Mouse (Mus musculus): ENCODE data around the gene Olfr49. TPM values are rescaled to one million over a fixed set of nuclear protein-coding genes. Genes with fewer than 3 reads are reported as not detected.

Gene Olfr49
- polyA plus RNA-seq, 1 experiment: not detected

- DNase-seq (ENCODE audit: low read depth, low spot score): no peak
- WGBS: 96% methylated on average over 7 of the region's 7 CpGs
Observed at GRCm38 (mm10) chr14:54264231-54264630, 20.5 kb downstream of the Olfr49 start.

DNA sequence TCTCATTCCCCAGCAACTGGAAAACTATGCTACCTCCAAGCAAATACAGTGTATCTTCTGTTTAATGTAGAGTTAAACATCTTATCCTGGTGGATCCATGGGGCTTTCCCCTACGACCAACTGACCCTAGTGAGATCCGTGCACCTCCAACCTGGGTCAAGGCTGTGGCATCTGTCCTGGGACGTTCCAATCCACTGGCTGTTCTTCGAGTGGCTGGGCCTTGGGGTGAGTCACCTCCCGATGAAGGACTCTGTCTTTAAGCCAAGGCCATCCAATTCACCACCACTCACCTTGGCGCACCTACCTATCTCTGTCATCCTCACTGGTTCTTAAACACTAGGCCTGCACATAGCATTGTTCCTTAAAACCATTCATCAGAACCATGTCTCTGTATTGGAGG, 21.6 kb downstream of the Olfr49 start:
- no peak for DNase-seq (ENCODE audit: low read depth, low spot score)
- 95% methylated on average over 6 of the region's 6 CpGs for WGBS

DNA sequence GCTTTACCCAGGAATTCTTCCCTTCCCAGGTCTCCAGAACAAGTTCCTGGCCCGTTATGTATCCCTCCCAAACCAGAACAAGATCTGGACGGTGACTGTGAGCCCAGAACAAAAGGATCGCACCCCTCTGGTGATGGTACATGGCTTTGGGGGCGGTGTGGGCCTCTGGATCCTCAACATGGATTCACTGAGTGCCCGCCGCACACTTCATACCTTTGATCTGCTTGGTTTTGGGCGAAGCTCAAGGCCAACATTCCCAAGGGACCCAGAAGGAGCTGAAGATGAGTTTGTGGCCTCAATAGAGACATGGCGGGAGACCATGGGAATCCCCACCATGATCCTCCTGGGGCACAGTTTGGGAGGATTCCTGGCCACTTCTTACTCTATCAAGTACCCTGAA, 22.1 kb downstream of the Olfr49 start:
- DNase-seq (ENCODE audit: low read depth, low spot score): no peak
- 96% methylated on average over 8 of the region's 8 CpGs for WGBS

DNA sequence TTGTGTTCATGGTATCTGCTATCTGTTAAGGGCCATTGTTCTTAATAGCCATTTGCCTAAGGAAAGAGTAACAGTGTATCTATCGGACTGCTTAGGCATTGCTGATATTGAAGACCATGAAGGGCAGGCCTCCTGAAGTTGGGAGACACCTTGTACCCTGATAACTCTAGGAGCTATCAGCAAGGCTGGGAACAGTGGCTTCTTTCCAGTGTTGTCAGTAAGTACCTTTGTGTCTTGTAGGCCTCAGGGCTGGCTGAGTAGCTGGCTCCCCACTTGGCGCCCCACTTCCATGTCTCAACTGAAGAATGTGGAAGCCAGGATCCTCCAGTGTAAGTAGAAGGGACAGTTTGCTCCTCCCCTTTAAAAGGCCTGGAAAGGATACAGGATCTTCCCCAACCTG, 23.4 kb downstream of the Olfr49 start:
- no peak for DNase-seq (ENCODE audit: low read depth, low spot score)
- WGBS: 97% methylated on average over 2 of the region's 2 CpGs

DNA sequence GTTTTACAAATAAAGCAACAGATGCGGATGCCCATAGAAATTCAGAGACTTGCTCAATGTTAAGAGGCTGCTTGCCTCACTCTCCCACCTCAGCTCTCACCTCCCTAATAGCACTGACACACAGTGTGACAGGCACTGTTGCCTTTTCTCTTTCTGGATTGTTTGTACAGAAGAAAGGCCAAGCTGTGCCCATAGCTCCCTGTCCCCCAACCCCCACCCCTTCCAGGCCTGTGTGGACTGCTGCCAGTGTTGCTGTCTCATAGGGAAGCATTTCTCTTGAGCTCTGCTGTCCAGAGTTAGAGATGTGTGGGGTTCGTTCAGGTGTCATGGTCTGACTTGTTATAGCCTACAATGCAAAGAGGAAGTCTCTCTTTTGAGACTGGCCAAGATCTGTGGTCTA, 24.5 kb downstream of the Olfr49 start:
- 60% methylated on average over 2 of the region's 2 CpGs for WGBS
- DNase-seq (ENCODE audit: low read depth, low spot score): no peak

DNA sequence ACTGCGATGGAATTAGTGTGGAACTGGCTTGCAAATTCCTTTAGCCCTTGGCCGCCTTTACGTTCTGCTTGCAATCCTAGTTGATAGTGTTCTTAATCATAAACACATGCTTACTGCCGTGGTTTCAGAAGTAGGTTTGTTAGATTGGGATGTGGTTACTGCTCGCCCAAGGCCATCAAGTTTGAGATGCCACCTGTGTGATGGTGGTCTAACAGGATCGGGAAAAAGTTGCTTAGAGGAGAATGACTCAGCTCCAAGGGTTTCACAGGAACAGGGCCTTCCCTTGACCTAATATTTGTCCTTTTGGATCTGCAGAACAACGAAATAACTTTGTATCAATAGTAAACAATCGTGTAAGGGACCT, 25.0 kb downstream of the Olfr49 start:
- WGBS: 5% methylated on average over 8 of the region's 8 CpGs

DNA sequence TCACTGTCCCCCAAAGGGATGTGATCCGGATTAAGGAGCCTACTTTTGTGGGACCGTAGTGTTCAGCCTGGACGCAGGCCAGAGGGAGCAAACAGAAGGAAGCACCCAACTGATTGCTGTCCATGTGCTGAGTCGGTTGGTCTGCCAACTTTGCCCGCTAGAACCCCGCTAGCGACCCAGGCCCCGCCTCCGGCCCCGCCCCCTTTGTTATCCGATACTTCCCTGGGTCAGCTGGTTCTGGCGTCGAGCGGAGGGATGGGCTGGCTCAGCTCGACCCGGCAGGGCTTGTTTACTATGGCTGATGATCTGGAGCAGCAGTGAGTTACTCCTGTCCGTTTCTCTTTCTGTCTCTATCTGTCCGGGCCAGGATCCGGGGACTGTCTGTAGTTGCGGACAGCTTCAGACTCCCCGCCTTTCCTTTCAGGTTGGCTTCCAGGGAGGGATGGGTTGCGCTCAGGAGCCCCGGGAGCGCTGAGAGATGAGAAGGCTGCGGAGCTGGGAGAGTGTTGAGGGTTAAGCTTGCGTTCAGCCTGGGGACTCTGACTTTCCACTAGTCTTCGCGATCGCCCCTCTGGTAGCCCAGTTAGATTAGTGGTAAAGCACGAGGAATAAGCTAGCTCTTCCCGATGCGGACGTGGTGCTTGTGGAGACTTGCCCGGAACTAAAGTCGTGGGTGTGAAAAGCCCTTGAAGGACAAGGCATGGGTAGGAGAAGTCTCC, 25.6 kb downstream of the Olfr49 start:
- WGBS: 0% methylated on average over 35 of the region's 35 CpGs

More for the DNA sequence above, 25.0 kb downstream of the Olfr49 start:
- DNase-seq (ENCODE audit: low read depth, low spot score): no peak

DNA sequence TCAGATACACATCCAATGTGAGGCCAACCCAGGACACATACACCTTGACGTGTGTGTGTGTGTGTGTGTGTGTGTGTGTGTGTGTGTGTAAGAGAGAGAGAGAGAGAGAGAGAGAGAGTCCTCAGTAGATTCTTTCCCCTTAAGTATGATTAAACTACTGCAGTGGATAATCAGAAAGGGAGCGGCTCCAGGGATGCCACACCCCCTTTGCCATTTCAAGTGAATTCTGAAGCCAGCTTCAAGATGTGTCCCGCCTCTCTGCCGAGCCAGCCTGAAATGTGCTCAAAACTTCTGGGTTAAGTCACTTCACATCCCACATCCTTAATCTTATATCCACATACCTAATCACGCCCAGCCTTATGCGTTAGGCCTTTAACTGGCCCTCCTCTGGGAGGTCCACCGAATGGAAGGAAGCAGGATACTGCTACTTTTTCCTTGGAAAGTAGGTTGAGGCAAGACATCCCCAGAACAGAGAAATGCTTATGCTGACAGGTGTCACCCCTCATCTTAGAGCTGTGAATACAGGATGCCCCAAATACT, 26.5 kb downstream of the Olfr49 start:
- DNase-seq (ENCODE audit: low read depth, low spot score): peak; percentile 31
- WGBS: 35% methylated on average over 7 of the region's 7 CpGs

More for the DNA sequence above, 25.6 kb downstream of the Olfr49 start:
- DNase-seq (ENCODE audit: low read depth, low spot score): peak; percentile 86

GRCm38 (mm10) chr14:54254670-54255202, 30.0 kb downstream of the Olfr49 start:
- WGBS: 35% methylated on average over 12 of the region's 12 CpGs
- no peak for DNase-seq (ENCODE audit: low read depth, low spot score)

- WGBS: under 1% methylated on average over 39 of the region's 39 CpGs
Observed at GRCm38 (mm10) chr14:54253741-54254291, 30.9 kb downstream of the Olfr49 start, which contains the start of the genes Dad1 and Abhd4. TSS of gene Dad1 (minus strand) at chr14:54254104. TSS of gene Abhd4 (plus strand) at chr14:54254188.

GRCm38 (mm10) chr14:54250122-54250521, 34.6 kb downstream of the Olfr49 start:
- DNase-seq (ENCODE audit: low read depth, low spot score): no peak
- WGBS: 18% methylated on average over 4 of the region's 4 CpGs

More at GRCm38 (mm10) chr14:54253741-54254291, 30.9 kb downstream of the Olfr49 start, which contains the start of the genes Dad1 and Abhd4:
- peak; percentile 96 for DNase-seq (ENCODE audit: low read depth, low spot score)

DNA sequence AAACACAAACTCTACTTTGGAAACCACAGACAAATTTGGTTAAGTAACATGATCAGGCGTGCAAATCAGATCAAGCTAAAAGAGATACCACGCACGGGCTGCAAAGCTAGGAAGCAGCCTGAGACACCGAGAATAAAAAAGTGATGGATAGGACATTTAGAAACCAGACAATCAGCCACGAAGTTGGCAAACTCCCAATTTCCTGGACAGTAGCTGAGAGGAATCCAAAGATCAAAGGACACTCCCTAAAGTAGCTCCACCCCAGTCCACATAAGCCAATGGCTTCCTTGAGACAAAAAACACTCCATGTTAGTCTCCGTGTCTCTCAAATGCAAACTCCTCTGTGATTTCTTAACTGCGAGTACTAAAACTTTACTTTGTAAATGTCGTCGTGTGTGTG, 35.4 kb downstream of the Olfr49 start:
- WGBS: 21% methylated on average over 9 of the region's 9 CpGs
- no peak for DNase-seq (ENCODE audit: low read depth, low spot score)

GRCm38 (mm10) chr14:54246232-54246631, 38.5 kb downstream of the Olfr49 start:
- no peak for DNase-seq (ENCODE audit: low read depth, low spot score)
- 72% methylated on average over 3 of the region's 3 CpGs for WGBS

DNA sequence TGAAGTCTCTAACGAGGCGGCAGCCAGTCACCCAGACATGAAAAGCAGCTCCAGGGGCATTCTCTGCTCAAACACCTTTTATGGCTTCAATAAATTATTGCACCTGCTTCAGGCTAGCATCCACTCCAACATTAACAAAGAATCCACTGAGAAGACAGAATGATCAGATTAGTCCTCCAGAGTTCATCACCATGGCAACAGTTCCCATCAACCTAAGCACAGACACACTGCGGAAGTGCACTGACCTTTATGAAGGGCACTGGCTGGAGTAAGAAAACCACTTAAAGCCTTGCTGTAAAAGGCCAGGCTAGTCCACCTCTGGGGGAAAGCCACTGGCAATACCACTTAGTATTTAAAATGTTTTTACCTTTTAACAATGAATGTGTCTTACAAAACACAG, 40.6 kb downstream of the Olfr49 start:
- DNase-seq (ENCODE audit: low read depth, low spot score): no peak
- 26% methylated on average over 3 of the region's 3 CpGs for WGBS

DNA sequence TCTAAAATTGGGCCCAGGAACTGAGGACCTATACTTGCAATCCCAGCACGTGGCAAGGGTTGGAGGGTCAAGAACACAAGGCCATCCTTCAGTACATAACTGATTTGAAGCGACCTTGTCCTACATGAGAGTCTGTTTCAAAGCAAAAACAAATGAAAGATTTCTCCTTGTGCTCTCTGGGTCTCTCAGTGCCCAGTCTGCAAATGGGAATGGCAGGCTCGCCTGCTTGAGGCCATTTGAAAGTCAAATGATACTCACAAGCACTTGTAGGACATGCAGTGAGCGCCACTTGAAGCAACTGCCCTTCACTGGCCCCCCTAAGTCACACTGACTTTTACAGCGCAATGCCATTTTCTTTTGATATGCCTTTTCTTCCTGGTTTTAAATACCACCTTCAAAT, 44.2 kb downstream of the Olfr49 start:
- whole genome bisulfite sequencing: 83% methylated on average over 5 of the region's 5 CpGs
- no peak for DNase-seq (ENCODE audit: low read depth, low spot score)

DNA sequence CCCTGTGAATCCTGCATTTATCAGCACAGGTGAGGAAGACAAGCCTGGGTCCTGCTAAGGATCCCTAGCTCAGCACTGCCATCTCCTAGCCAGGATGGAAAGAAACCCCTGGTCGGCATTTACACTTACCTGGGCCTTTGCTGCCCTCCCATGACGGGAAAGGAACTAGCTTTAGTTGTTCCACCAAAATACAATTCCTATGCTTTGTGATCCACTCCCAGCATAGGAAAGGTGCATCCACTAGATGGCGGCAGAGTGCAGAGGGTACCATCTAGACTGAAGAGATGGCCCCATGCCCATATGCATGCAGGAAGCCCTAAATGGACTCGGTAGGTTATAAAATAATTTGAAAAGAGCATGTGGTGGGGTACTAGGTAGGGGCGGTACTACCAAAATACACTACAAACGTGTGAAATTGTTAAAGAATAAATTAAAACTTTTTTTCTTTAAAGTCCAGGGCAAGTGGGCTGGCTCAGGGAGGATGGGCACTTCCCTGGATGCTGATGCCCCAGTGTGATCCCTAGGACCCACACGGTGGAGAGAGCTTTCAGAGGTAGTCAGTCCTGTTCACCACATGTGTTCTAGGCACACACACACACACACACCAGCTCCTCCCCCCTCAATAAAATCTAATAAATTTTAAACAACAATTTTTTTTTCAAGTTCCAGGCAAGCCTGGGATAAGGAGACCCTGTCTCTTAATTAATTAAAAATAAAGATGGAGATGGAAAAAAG, 45.6 kb downstream of the Olfr49 start:
- DNase-seq (ENCODE audit: low read depth, low spot score): no peak
- 6% methylated on average over 7 of the region's 7 CpGs for WGBS

DNA sequence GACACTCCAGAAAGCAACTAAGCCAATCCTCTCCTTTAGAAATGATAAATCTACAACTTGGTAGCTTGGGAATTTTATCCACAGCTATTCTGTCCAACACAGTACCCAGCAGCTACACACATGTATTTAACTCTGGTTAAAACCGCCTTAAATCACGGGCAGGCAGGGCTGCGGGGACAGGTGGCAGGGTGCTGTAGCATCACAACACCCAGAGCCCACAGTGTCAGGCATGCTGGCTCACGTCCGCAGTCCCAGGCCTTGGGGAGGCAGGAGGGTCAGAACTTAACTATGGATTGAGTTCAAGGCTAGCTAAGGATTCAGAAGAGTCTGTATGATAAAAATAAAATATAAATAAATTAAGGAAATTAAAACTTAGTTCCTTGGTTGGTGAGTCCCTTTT, 47.9 kb downstream of the Olfr49 start:
- 85% methylated on average over 5 of the region's 5 CpGs for WGBS
- no peak for DNase-seq (ENCODE audit: low read depth, low spot score)

DNA sequence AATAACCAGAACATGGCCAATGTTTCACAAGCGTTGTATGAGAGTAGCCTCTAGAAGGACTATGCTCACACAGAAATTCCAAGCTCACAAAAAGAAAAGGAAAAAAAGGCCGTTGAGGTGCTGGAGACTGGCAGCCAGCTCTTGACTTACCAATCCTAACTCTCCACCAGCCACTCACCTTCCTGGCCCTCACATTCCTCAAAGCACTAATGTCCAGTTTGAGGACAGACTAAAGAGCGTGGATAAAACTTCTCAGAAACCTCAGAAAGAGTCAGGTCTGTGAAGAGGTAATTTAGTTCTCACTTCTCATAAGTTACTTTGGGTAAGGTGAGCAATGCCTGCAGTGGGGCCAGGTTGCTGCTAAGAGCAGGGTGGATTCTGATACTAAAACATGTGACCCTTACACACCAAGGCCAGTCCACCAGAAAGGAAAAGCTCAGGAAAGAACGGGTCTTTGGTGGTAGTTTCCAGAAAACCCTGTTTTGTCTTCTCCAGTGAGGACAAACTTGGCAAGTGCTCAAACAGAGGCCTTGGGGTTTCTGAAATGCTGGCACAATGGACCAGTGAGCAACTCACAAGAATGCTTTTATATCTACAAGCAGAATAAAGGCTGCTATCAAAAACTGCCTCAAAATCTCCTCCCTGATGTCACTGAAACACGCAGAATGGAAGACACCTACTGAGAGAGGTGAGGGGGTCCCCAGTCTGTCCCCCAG, 48.8 kb downstream of the Olfr49 start:
- WGBS: 80% methylated on average over 5 of the region's 5 CpGs
- DNase-seq (ENCODE audit: low read depth, low spot score): no peak

DNA sequence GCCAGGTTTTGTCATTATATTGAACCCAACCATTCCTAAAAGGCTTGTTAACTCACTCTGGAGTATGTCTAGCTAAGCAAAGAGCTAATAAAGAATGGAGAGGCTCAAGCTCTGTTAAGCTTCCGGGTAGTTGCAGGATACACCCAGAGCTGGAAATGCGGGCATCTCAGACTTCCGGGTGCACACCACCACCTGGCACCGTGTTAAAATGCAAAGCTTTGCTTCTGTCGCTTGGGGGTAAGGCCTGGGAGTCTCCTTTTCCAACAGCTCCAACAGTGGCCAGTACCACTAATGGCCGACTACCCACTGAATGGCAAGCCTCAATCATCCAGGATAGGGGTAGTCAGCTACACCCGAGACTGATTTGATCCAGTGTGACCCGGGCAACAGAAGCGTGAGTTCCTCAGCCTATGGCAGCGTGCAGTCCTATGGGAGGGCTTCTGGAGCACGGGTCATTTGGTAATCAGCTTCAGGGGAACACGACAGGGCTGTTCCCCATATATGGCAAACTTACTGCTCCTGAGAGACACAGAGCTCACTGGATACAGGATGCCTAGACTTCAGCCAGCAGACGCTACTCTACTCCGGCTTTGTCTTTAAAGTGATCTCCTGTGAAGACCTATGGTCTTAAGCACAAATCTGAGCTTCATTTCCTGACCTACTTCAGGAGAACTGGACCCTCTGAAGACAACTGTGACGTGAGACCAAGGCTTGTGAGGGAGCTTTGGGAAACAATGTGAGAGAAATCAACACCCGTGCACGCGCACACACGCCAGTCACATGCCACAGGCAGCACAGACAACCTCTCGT, 50.3 kb downstream of the Olfr49 start:
- DNase-seq (ENCODE audit: low read depth, low spot score): no peak
- 53% methylated on average over 20 of the region's 20 CpGs for WGBS
